Mouse (Mus musculus) kidney, adult 18-20 months (tissue): ENCODE data around the gene Tec.

Experiments
- DNase-seq: peaks from one replicate; pipeline ENCODE4 v3.0.0; 2021

The Tec gene

DNA sequence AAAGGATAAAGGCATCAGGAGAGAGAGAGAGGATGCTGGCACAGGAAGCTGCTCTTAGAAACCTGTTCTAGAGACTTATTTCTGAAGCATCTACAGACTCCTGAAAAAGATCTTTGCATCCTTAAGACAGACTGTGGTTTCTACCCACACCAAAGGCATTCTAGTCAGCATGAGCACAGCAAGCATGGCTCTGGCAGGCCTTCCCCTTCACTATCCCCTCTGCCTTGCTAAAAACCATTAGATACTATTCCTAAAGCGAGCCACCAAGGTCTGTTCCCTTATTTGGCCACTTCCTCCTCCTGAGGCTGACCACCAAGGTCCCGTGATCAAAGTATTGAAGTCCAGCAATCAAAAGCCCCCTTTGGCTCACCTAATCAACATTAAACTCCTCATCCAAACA, 92.2 kb downstream of the Tec start:
- DNase-seq: no peak

DNA sequence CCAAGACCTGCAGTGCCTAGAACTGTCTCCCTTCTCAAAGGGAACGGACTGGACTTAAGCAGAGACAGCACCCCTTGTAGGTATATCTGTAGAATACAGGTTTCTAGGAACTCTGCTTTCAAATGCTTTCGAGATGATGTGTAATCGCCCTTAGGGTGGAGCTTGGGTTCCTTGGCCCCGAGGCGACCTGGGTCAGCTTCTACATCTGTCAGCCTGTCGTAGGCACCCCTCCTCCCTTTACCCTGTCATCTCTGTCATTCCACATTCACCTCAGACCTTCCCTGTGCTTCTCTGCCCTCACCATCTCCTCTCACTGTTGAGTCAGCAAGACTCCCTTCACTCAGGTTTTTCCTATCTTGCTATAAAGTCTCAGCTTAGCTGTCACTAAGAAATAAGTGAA, 98.4 kb downstream of the Tec start:
- DNase-seq: no peak

DNA sequence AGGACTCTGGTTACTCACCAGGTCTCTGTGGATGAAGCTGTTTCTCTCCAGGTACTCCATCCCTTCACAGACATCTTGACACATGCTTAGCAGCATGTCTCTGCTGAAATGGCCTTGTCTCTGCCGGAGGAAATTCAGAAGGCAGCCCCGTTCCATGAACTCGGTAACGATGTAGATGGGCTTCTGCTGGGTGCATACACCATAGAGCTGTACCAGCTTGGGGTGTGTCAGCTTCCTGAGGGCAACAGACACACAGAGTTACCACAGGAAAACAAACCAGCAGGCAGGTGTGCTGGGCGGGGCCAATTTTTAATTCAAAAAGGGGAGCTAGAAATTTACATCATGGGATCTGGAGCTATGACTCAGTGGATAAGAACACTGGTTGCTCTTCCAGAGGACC, 104.7 kb downstream of the Tec start:
- no peak for DNase-seq

GRCm38 (mm10) chr5:72763025-72763424, 105.3 kb downstream of the Tec start:
- DNase-seq: no peak

- no peak for DNase-seq
Measured at GRCm38 (mm10) chr5:72761758-72762157, 106.5 kb downstream of the Tec start.

DNA sequence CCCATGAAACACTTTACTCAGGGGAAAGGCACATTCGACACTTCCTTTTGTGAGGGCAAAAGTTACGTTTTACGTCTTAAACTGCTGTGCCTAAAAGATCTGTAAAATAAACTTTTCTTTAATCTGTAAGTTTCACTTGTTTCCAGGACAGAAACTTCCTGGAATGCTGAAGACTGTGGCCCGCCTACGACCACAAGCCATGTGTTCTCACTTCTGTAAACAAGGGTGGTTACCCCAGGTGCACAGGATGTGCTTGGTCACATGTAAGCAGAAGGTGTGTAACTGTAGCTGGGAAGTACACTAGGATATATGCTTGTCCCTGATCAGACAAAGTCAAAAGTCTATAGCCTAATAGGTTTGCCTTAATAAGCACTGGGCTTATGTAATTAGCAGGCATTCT, 107.0 kb downstream of the Tec start:
- DNase-seq: no peak

- no peak for DNase-seq
Measured at GRCm38 (mm10) chr5:72758925-72759924, 109.1 kb downstream of the Tec start.

- DNase-seq: no peak
Measured at GRCm38 (mm10) chr5:72757155-72757773, 111.0 kb downstream of the Tec start.

- no peak for DNase-seq
Measured at GRCm38 (mm10) chr5:72755941-72756340, 112.3 kb downstream of the Tec start.

DNA sequence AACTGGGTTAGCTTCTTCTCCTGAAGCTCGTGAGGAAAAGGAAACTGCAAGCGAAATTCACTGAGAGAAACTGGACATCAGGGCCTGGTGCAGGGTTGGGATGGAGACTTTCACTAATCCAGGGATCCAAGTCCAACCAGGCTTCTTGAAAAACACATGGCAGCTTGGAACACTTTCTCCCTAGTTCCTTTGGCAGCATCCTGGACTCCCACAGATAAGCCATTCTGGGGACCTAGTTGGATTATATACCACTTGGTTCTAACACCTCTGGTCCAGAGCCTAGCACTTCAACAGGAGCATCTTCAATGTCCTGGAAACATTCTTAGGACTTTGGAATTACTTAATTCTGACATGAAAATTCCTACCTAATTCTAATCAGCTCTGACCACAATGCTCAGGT, 113.2 kb downstream of the Tec start:
- DNase-seq: no peak

- no peak for DNase-seq
Measured at GRCm38 (mm10) chr5:72752585-72752984, 115.7 kb downstream of the Tec start, which contains the start of gene Txk. Txk (minus strand) TSS chr5:72752777.

DNA sequence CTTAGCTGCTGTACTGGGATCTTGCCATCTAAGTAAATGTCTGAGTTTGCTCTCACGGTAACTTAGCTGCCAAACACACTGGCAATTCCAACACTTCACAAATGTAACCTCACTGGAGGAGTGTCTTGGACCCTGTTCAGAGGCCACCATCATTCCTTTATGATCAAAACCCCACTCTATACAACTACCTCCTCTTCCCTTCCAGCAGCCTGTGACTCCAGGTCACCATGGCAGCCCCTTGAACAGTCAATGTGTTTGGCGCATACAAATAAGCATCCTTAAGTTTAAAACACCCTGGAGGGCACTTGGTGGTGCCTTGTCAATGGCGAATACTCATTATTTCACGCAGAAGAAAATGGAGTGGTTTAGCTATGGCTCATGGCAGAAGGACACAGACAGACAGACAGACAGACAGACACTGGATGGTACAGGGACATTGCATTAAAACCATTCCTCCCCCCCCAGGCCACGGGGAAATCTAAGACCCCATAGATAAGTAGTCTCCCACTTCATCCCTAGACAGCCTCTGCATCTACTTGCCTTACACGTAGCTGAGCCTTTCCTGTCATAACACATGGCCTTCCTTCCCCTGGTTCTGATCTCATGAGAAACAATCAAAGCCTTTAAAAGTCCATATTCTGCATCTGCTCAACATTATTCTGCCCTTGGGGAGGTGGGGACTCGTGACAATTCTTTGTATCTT, 117.1 kb downstream of the Tec start:
- DNase-seq: no peak

- no peak for DNase-seq
Measured at GRCm38 (mm10) chr5:72750226-72750625, 118.1 kb downstream of the Tec start.

DNA sequence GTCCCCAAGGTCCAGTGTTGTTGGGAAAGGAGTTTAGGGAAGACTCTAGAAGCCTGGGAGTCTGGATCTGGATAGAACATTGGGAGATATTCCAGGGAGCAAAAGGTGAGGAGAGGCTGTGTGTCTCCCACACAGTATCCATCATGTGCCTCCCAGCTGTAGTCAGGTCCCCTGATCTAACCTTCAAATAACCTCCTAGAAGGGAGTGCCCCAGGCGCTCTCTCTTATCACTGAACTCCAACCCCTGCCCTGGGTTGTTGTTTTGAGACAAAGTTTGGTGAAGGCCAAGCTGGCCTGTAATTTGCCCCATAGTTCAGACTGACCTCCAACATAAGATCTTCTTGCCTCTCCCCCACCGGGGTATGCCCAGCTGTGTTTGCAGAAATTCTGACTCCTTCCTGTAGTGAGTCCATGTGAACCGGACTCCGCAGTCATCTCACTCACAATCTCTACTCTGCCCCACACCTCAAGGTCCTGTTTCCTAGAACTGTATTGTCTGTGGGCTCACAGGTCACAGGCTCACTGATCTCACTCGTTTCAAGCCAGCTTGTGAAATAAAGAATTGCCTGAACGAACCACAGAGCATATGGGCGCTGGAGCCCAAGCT, 119.5 kb downstream of the Tec start:
- DNase-seq: no peak

DNA sequence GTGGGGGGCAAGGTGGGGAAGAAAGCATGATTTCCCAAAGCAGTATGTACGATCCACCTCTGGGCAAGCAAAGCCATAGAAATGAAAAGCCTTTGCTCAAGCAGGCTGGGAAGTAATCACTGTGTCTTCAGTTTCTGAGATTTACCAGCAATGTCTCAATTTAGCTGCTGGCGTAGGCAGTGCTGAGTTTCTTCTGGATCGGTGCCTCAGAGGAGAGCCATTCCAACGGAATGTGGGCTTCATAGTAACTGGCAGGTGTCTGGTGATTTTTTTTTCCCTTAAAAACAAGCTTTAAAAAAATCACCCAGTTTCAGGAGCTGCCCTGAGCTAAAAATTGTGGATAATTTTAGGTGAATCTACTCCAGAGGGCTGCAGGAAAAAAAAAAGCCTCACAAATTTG, 120.9 kb downstream of the Tec start:
- no peak for DNase-seq

DNA sequence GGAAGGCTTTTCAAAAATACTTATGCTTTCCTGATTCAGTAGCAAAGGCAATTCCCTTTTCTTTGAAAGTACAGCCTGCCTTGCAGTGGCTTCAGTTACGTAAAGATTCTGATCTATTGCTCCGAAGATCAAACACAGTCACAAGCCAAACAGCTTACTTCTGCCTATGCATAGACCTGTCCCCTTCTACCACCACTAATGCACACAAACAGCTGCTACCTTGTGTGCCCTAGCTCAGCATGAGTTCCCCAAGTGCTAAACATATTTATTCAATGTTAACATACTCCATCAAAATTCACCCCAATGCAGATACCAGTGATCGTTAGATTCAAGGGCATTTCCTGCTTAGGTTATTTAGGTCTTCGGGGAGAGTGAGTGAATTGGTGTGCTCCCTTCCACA, 121.8 kb downstream of the Tec start:
- no peak for DNase-seq

GRCm38 (mm10) chr5:72743103-72743502, 125.2 kb downstream of the Tec start:
- no peak for DNase-seq

DNA sequence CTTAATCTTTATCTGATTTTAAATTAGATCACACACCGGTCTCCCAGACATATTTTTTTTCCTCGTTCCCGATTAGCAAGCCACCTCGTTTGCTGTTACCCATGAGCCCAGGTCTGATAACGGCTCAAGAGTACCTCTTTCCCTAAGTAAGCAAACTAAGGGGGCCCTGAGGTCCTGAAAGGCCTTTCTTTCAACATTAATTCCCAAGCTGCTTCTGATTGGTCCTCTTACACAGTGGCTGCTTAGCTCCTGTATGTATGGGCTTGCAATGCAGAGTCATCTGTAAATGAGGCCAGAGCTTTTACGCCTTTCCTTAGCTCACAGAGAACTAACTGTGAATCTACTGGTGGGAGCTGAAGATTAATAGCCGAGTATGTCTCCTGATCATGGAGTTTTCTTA, 131.4 kb downstream of the Tec start:
- DNase-seq: no peak

GRCm38 (mm10) chr5:72736437-72736836, 131.8 kb downstream of the Tec start:
- no peak for DNase-seq

- no peak for DNase-seq
Measured at GRCm38 (mm10) chr5:72735763-72736162, 132.5 kb downstream of the Tec start.

- no peak for DNase-seq
Measured at GRCm38 (mm10) chr5:72732885-72733284, 135.4 kb downstream of the Tec start.

GRCm38 (mm10) chr5:72725404-72725803, 142.9 kb downstream of the Tec start:
- DNase-seq: no peak

DNA sequence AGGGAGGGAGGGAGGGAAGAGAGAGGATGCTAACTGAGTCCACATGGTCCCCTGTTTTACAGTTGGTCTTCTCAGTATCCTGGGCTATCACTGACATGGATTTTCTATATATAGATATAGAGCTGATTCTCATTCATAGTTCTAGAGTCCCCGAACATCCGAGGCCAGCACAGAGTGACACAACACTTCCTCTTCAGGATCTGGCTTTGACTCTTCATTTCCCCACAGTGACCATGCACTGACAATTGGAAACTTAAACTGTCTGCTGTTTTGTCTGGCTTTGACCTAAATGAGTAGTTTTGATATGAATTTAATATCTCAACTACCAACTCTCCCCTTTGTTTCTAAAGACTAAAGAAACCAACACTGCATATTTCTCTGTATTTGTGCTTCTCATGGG, 144.9 kb downstream of the Tec start:
- no peak for DNase-seq
